Mouse (Mus musculus) frontal cortex, adult 2 months (tissue): ENCODE data around the gene Svs5. TPM values are rescaled to one million over a fixed set of nuclear protein-coding genes. Genes with fewer than 3 reads are reported as not detected.

ENCODE experiments used
- DNase-seq, 2 experiments: peaks; one replicate each; pipeline ENCODE4 v3.0.0; 2022; ENCODE audit warnings: low spot score in 1 of 2; ENCODE audit errors: extremely low spot score in 1 of 2
- polyA plus RNA-seq: library from polyadenylated mRNA; depleted of rRNA; stranded (reverse); fragments of >200 nt; gene quantifications from 2 replicates; pipeline ENCODE4 v1.2.3, GENCODE M21; 2012; rRNA removed

Gene Svs5
- polyA plus RNA-seq, 1 experiment = not detected

DNA sequence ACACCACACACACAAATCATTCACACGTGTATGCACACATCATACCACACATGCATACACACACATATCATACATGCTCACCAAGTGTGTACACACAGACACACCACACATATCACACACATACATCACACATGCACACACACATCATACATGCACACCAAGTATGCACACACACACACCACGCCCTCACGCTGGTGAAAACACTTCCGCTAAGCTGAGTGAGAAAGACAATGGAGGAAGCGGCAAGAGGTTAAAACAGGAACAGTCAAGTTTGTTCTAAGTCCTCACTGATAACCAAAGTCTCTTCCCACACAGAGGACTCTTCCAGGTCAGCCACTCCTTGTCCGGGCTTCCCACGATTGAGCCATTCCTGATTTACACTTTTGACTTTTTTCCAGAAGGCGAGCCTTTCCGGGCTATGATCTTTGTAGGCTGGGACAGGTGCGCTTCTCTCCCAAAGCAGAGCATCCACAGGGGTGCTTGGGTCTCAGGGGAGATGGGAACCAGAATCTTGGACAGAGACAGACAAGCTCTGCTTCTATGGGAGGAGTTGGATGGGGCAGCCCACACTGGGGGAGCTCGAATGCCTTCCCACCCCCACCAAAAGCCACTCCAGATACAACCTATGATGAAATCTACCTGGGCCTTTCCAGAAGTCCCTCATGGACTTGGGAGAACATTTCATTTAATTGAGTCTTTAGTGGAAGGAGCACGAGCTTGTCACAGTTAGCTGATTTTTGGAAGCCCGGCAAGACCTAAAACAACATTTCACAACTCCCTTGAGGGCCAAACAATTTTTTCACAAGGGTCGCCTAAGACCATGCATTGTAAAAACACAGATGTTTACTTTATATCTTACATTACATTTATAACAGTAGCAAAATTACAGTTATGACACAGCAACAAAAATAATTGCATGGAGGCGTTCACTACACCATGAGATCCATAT, 45.2 kb downstream of the Svs5 start:
- no peak for DNase-seq

- no peak for DNase-seq
Measured at GRCm38 (mm10) chr2:164381726-164382125, 49.2 kb downstream of the Svs5 start.

- DNase-seq = no peak
Measured at GRCm38 (mm10) chr2:164382971-164383370, 50.4 kb downstream of the Svs5 start.

Other genes starting within 250 kb of the Svs5 start
- 4.9 and 7.1 TPM in 2 replicates for gene Kcns1, start 161.6 kb upstream of the Svs5 start, polyA plus RNA-seq
- gene Wfdc5, start 150.0 kb upstream of the Svs5 start, polyA plus RNA-seq = not detected in 2 replicates
- gene Wfdc12, start 142.1 kb upstream of the Svs5 start, polyA plus RNA-seq = not detected in 2 replicates
- gene Wfdc15a, start 132.6 kb upstream of the Svs5 start, polyA plus RNA-seq = not detected in 2 replicates
- gene Wfdc15b, start 111.1 kb upstream of the Svs5 start, polyA plus RNA-seq = 0.38 TPM in 1 of 2 replicates, not detected in the other
- gene Svs2, start 94.3 kb upstream of the Svs5 start, polyA plus RNA-seq = not detected in 2 replicates
- gene Svs3b, start 76.1 kb upstream of the Svs5 start, polyA plus RNA-seq = not detected in 2 replicates
- not detected in 2 replicates for gene Svs4, start 54.3 kb upstream of the Svs5 start, polyA plus RNA-seq
- not detected in 2 replicates for gene Svs3a, start 43.5 kb upstream of the Svs5 start, polyA plus RNA-seq
- gene Svs6, start 16.0 kb upstream of the Svs5 start, polyA plus RNA-seq = not detected in 2 replicates
- 0.67 and 0.68 TPM in 2 replicates for gene Slpi, start 56.4 kb downstream of the Svs5 start, polyA plus RNA-seq
- 1.7 and 1.8 TPM in 2 replicates for gene Rbpjl, start 70.4 kb downstream of the Svs5 start, polyA plus RNA-seq
- 25.8 and 25.9 TPM in 2 replicates for gene Matn4, start 72.4 kb downstream of the Svs5 start, polyA plus RNA-seq
- 45.0 and 46.5 TPM in 2 replicates for gene Sdc4, start 111.1 kb downstream of the Svs5 start, polyA plus RNA-seq
- gene Sys1, start 124.2 kb downstream of the Svs5 start, polyA plus RNA-seq = 58.1 and 59.1 TPM in 2 replicates
- gene Gm20458, start 128.2 kb downstream of the Svs5 start, polyA plus RNA-seq = 9.3 and 10.0 TPM in 2 replicates
- gene Trp53tg5, start 141.0 kb downstream of the Svs5 start, polyA plus RNA-seq = not detected in 2 replicates
- gene Dbndd2, start 153.4 kb downstream of the Svs5 start, polyA plus RNA-seq = 182 and 219 TPM in 2 replicates
- 80.6 and 84.7 TPM in 2 replicates for gene Pigt, start 164.8 kb downstream of the Svs5 start, polyA plus RNA-seq
- 0.76 and 1.2 TPM in 2 replicates for gene Wfdc2, start 229.7 kb downstream of the Svs5 start, polyA plus RNA-seq
- gene Spint3, start 240.7 kb downstream of the Svs5 start, polyA plus RNA-seq = not detected in 2 replicates